Mouse (Mus musculus) right cerebral cortex, adult 18-20 months (tissue): ENCODE measurements around the gene Pkd1l3.

Source experiments
- DNase-seq: peaks from one replicate; pipeline ENCODE4 v3.0.0; 2022; ENCODE audit warnings: mixed read lengths

Gene Pkd1l3

DNA sequence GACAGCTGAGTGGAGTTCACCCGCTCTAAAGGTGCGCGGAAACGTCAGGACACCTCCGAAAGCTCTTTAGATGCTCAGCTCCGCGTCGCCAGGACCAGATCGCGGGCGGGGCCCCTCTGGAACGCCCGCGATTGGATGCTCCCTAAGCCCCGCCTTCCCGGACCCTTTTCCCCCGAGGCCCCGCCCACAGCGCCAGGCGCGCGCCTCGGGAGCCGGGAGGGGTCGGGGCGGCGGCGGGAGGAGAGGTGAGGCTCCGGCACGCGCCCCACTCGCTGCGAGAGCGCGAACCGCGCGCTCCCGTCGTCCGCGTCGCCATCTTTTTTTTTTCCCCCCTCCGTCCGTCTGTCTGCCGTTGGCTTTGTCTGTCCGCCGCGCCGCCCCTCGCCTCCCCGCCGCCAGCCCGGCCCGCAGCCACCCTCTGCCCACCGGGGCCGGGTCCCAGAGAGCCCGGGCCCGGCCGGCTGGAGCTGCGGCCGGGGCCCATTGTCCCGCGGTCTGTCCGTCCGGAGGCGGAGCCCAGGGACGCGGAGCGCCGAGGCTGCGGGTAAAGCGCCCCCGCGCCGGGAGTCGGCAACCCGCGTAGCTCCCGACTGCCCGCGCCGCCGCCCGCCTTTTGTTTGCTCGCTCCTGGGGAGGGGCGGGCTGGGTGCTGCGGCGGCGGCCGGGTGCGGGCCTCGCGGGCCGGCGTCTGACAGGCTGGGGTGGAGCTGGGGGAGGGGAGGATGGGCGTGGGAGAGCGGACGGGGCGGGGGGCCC lies 91.2 kb downstream of the Pkd1l3 start, which contains the start of gene Zfp821:
Gene Zfp821, plus strand, starts transcription at position 227 of the 756 bp plus-strand sequence.
- DNase-seq, result peak; percentile 97

- DNase-seq, result no peak
Observed at GRCm38 (mm10) chr8:109706076-109706873, 92.0 kb downstream of the Pkd1l3 start.

GRCm38 (mm10) chr8:109706874-109707237 lies 92.5 kb downstream of the Pkd1l3 start:
- peak; percentile 77 for DNase-seq

GRCm38 (mm10) chr8:109707921-109708320 lies 93.6 kb downstream of the Pkd1l3 start:
- DNase-seq, result no peak

GRCm38 (mm10) chr8:109712521-109712920 lies 98.2 kb downstream of the Pkd1l3 start:
- no peak for DNase-seq

DNA sequence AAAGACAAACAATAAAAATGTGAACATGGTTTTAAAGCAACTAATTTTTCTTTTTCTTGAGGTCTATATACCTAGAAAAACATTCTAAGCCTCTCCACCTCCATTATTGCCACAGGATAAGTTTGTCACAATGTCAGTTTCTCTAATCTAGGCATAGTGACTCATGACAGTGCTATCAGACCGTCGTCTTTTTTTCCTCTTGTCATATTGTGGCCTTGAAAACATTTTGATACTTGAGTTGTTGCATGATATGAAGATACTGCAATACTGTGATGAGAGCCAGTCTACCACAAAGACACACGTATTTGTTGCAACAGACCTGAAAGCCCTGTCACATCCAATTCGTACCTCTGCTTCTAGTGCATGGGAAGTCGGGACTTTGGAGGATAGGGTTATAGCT lies 100.6 kb downstream of the Pkd1l3 start:
- DNase-seq, result no peak
